Mouse (Mus musculus) megakaryocyte, embryonic 14.5 days (primary cell): ENCODE measurements around the gene Hoxd3.

Experiments used
- FLI1 ChIP-seq: IDR thresholded peaks from 2 replicates; pipeline ENCODE4 v1.6.1; 2012; ENCODE audit warnings: low read length, inconsistent platforms, mixed read lengths
- GATA1 ChIP-seq: IDR thresholded peaks from 3 replicates; pipeline ENCODE4 v1.6.1; 2012; ENCODE audit warnings: mixed read lengths, low read length, inconsistent platforms, borderline replicate concordance

- no peak for TF ChIP-seq GATA1
- no peak for TF ChIP-seq FLI1
Observed at GRCm38 (mm10) chr2:74690338-74690716, 21.4 kb upstream of the Hoxd3 start.
